Mouse (Mus musculus) heart, embryonic 13.5 days (tissue): ENCODE measurements around the gene Cyp3a41a. TPM values are rescaled to one million over a fixed set of nuclear protein-coding genes. Genes with fewer than 3 reads are reported as not detected.
"Not testable (repeated sequence)": the region's sequence is repeated elsewhere in the genome, so short reads cannot be mapped to it uniquely, and the experiment has no call there.

Experiments used
- ATAC-seq: fragments of 200-750 bp; cut with Nextera tagmentation; 2 replicates; pipeline ENCODE4 v1.8.0; 2017; ENCODE audit warnings: moderate TSS enrichment; ENCODE audit not compliant: insufficient number of reproducible peaks, low FRiP score, low TSS enrichment; ENCODE audit errors: extremely low read depth
- H3K27ac ChIP-seq: fragments of 300-500 bp; sonication (generic); replicated peaks from 2 replicates; pipeline ENCODE4 v1.5.1; 2015; ENCODE audit warnings: moderate library complexity, mild to moderate bottlenecking, inconsistent platforms
- H3K27me3 ChIP-seq: fragments of 300-500 bp; sonication (generic); replicated peaks from 2 replicates; pipeline ENCODE4 v1.6.1; 2015; ENCODE audit warnings: mild to moderate bottlenecking, inconsistent platforms
- H3K36me3 ChIP-seq: fragments of 300-500 bp; sonication (generic); 2 replicates; pipeline ENCODE4 v1.6.1; 2015; ENCODE audit warnings: mild to moderate bottlenecking, inconsistent platforms
- H3K4me1 ChIP-seq: fragments of 300-500 bp; sonication (generic); 2 replicates; pipeline ENCODE4 v1.6.1; 2015; ENCODE audit warnings: inconsistent platforms
- H3K4me2 ChIP-seq: fragments of 300-500 bp; sonication (generic); 2 replicates; pipeline ENCODE4 v1.6.1; 2015; ENCODE audit warnings: inconsistent platforms, mild to moderate bottlenecking, moderate library complexity
- H3K4me3 ChIP-seq: fragments of 300-500 bp; sonication (generic); 2 replicates; pipeline ENCODE4 v1.5.1; 2015; ENCODE audit warnings: moderate library complexity, mild to moderate bottlenecking, inconsistent platforms
- H3K9ac ChIP-seq: fragments of 300-500 bp; sonication (generic); 2 replicates; pipeline ENCODE4 v1.6.1; 2015; ENCODE audit warnings: inconsistent platforms, mild to moderate bottlenecking, moderate library complexity
- H3K9me3 ChIP-seq: fragments of 300-500 bp; sonication (generic); 2 replicates; pipeline ENCODE4 v1.6.1; 2016; ENCODE audit warnings: inconsistent platforms
- WGBS: fragments of 180-500 bp; shearing (Covaris S2); methylation state at CpG from one replicate; pipeline ENCODE4 v1.1.7; 2015; ENCODE audit warnings: mixed read lengths; 5-methylcytosine and 5-hydroxymethylcytosine counted together
- polyA plus RNA-seq: library from polyadenylated mRNA; unstranded; fragments of >200 nt; fragmentation: Nextera tagmentation; extraction: Ambion mirVana; gene quantifications from 2 replicates; pipeline ENCODE4 v1.2.1, GENCODE M21; 2015

Cyp3a41a gene
- not detected in 2 replicates for polyA plus RNA-seq

- not testable (repeated sequence) for H3K27me3 ChIP-seq, H3K9ac ChIP-seq, H3K4me3 ChIP-seq, H3K36me3 ChIP-seq, H3K4me2 ChIP-seq, H3K9me3 ChIP-seq, H3K4me1 ChIP-seq, H3K27ac ChIP-seq, ATAC-seq
- WGBS = 42% methylated on average over 1 of the region's 2 CpGs
Measured at GRCm38 (mm10) chr5:145720036-145720435, at the start of gene Cyp3a41a. Gene Cyp3a41a, minus strand, starts transcription at chr5:145720136.

DNA sequence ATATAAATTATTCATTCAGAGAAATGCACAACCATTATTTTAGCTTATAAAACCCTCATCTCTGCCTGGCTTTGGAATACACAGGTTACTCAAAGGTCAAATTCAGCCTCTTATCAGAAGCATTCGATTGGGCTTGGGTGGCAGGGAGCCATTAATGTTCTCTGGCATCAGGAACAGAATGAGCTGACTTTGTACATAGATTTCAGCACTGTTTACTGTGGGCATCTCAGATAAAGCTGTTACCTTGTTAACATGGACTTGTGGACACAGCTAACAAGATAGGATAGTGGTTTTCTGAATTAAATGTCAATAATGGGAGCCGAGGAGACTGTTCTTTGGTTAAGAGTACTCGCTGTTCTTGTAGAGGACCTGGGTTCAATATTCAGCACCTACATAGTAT lies 17.6 kb upstream of the Cyp3a41a start:
- WGBS = 65% methylated on average over 3 of the region's 3 CpGs
- not testable (repeated sequence) for H3K9ac ChIP-seq, H3K4me3 ChIP-seq, H3K4me1 ChIP-seq, H3K4me2 ChIP-seq, H3K36me3 ChIP-seq, H3K27ac ChIP-seq, ATAC-seq, H3K27me3 ChIP-seq
- peaks cover 20% of the 10 kb centered on the region for H3K9me3 ChIP-seq

DNA sequence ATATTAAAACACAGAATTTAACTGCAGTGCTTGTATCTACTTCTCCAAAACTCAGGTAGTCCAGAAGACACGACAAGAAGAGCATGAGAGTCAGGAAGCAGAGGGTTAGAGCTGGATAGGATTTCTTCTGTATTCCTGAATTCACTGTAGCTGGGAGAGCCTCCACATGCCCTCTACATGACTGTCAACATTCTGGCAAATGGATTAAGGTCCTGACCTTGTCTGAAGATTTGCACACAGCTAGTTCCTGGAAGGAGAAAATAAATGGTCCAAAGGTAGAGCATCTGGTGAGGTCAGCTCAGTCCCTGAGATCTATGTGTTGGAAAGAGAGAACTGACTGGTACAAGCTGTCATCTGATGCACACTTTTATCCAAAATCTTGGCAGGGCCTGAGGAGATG lies 5.6 kb downstream of the Cyp3a41a start:
- H3K27me3 ChIP-seq, H3K4me1 ChIP-seq, H3K4me2 ChIP-seq, ATAC-seq, H3K9ac ChIP-seq, H3K36me3 ChIP-seq, H3K27ac ChIP-seq, H3K9me3 ChIP-seq, H3K4me3 ChIP-seq: not testable (repeated sequence)
- WGBS = 30% methylated on average over 1 of the region's 1 CpGs

GRCm38 (mm10) chr5:145707372-145707771 lies 12.6 kb downstream of the Cyp3a41a start:
- ATAC-seq = not testable (repeated sequence)

DNA sequence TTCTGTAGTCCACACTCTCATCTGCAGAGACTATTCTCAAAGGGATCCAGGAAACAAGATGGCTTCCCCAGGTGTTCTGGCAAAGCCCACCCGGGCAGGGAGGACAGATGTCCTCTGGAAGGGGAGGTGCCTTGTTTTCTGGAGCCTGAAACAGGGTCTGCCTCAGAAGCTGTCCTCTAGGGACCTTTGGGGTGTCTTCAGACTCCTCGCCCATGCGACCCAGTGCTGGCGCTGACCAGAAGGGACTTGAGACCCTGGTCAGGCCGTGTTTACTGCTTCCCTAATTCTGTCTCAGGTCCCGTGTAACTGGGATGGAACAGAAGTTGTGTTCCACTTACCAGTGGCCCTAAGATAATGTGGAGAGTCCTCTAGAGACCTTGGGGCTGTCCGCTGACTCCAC lies 57.9 kb downstream of the Cyp3a41a start:
- WGBS = 76% methylated on average over 7 of the region's 7 CpGs
- Histone ChIP-seq H3K36me3 (no peaks in the 10 kb centered on the region), H3K9ac (no peak overlapping the region), H3K27ac (no peak overlapping the region), H3K4me3 (no peak overlapping the region), H3K9me3 (peaks cover 78% of the 10 kb centered on the region), H3K4me2 (no peak overlapping the region), H3K4me1 (no peaks in the 10 kb centered on the region), H3K27me3 (no peaks in the 10 kb centered on the region)
- ATAC-seq = no peak

More at GRCm38 (mm10) chr5:145707372-145707771, 12.6 kb downstream of the Cyp3a41a start:
- not testable (repeated sequence) for H3K4me1 ChIP-seq, H3K4me3 ChIP-seq, H3K36me3 ChIP-seq, H3K9ac ChIP-seq, H3K27ac ChIP-seq, H3K4me2 ChIP-seq, H3K9me3 ChIP-seq, H3K27me3 ChIP-seq
- 53% methylated on average over 2 of the region's 2 CpGs for WGBS

- WGBS = 56% methylated on average over 4 of the region's 4 CpGs
- Histone ChIP-seq H3K4me2 (no peak overlapping the region), H3K4me1 (no peaks in the 10 kb centered on the region), H3K9me3 (peaks cover 62% of the 10 kb centered on the region), H3K27me3 (no peaks in the 10 kb centered on the region), H3K9ac (no peak overlapping the region), H3K4me3 (no peak overlapping the region), H3K27ac (no peak overlapping the region), H3K36me3 (no peaks in the 10 kb centered on the region)
- no peak for ATAC-seq
Measured at GRCm38 (mm10) chr5:145647779-145648178, 72.2 kb downstream of the Cyp3a41a start.

Other genes with a start within 250 kb of the Cyp3a41a start
- gene Cyp3a41b, start 135.4 kb downstream of the Cyp3a41a start, polyA plus RNA-seq = not detected in 2 replicates
- not detected in 2 replicates for gene Cyp3a44, start 85.7 kb upstream of the Cyp3a41a start, polyA plus RNA-seq
- gene Cyp3a11, start 159.8 kb upstream of the Cyp3a41a start, polyA plus RNA-seq = not detected in 2 replicates